ENCODE assay signal across 24 mouse cellular contexts in genomic region chr19:3405531-3406281, GRCm38 (mm10). TPM values are rescaled to one million over a fixed set of nuclear protein-coding genes. Genes with fewer than 3 reads are reported as not detected.
A peak's percentile ranks its signal among the peaks of the same experiment; 100 is the strongest.
DNase-seq lines count a peak whose midpoint lies in the region; ATAC-seq lines count a peak whose summit lies in the region.
"Had no signal": no experiment of that assay in that cellular context is flagged by ENCODE, and none has a peak within 500 bp of the region (broad histone marks: within the 10 kb centered on the region; RNA-seq: fewer than 3 reads in every experiment).

No protein-coding gene starts in this region.

- WGBS in forebrain, embryonic 14.5 days = 63% methylated on average over 1 of the region's 1 CpGs

- DNase-seq in cerebellum, postnatal 10 days = peak; percentile 55 to 64
- no peak for DNase-seq in cerebellum, adult 9-10 months
- DNase-seq in 3134 (ENCODE audit: extremely low read depth, insufficient read length, low spot score) = peak; percentile 38
- peak; percentile 64 for DNase-seq in Muller cell, postnatal 12 days (ENCODE audit: inconsistent ontology term)
- DNase-seq in brain, adult 2 months (ENCODE audit: low read depth, low spot score) = peak; percentile 30
- DNase-seq in thymus, postnatal 14 days = no peak
- DNase-seq in forebrain, embryonic 14.5 days (ENCODE audit: low spot score) = no peak
- DNase-seq: adrenal gland, adult 8-10 months; adrenal gland, postnatal 14 days; adrenal gland, postnatal 36 days; B cell, adult 2 months; cerebellum, adult 11-12 months; cerebellum, adult 2 months; cerebellum, adult 9-11 months; cerebellum, postnatal 36 days; embryo, embryonic 11 days had no signal

- no peaks in the 10 kb centered on the region for H3K9me3 ChIP-seq in forebrain, embryonic 14.5 days (replicated peaks; ENCODE audit: control insufficient read depth, low read length)
- H3K9me3 ChIP-seq: forebrain, embryonic 13.5 days; G1E had no signal

- H3K36me3 ChIP-seq in forebrain, embryonic 14.5 days (ENCODE audit: control insufficient read depth, insufficient read depth, low read length) = no peaks in the 10 kb centered on the region
- H3K36me3 ChIP-seq: embryonic facial prominence, embryonic 10.5 days; embryonic facial prominence, embryonic 12.5 days; G1E had no signal

- no peaks in the 10 kb centered on the region for H3K27me3 ChIP-seq in forebrain, embryonic 14.5 days (replicated peaks; ENCODE audit: control insufficient read depth, insufficient read depth, low read length)
- H3K27me3 ChIP-seq: embryonic facial prominence, embryonic 12.5 days; forebrain, embryonic 13.5 days; Patski had no signal

- no peak overlapping the region for H3K4me2 ChIP-seq in forebrain, embryonic 14.5 days (ENCODE audit: low read length)
- H3K4me2 ChIP-seq: embryonic facial prominence, embryonic 12.5 days; forebrain, embryonic 13.5 days had no signal

- ATAC-seq in forebrain, embryonic 14.5 days = no peak
- ATAC-seq: activated CD4-positive, CD25-positive, alpha-beta regulatory T cell, adult 4 months; CD4-positive, CD25-positive, alpha-beta regulatory T cell, adult 4 months; forebrain, embryonic 13.5 days; forebrain, embryonic 16.5 days; Patski had no signal

- no peak overlapping the region for H3K4me3 ChIP-seq in forebrain, embryonic 14.5 days (ENCODE audit: low read depth, low read length)
- H3K4me3 ChIP-seq: embryonic facial prominence, embryonic 10.5 days; embryonic facial prominence, embryonic 12.5 days; forebrain, embryonic 13.5 days had no signal

- no peak overlapping the region for H3K9ac ChIP-seq in forebrain, embryonic 14.5 days (ENCODE audit: low read length)
- H3K9ac ChIP-seq: embryonic facial prominence, embryonic 12.5 days; forebrain, embryonic 13.5 days had no signal

- H3K27ac ChIP-seq in forebrain, embryonic 14.5 days (ENCODE audit: low read depth, low read length) = no peak overlapping the region
- H3K27ac ChIP-seq: embryonic facial prominence, embryonic 10.5 days; embryonic facial prominence, embryonic 12.5 days; forebrain, embryonic 13.5 days had no signal

- H3K4me1 ChIP-seq in forebrain, embryonic 14.5 days (ENCODE audit: control insufficient read depth, insufficient read depth, low read length) = no peaks in the 10 kb centered on the region
- H3K4me1 ChIP-seq: embryonic facial prominence, embryonic 10.5 days; embryonic facial prominence, embryonic 12.5 days; forebrain, embryonic 13.5 days had no signal

RNA-seq across cellular contexts. Expression of gene Gal, which starts 8.6 kb away (rescaled TPM):
- polyA plus RNA-seq in forebrain, embryonic 14.5 days (2014; fragmentation: Nextera tagmentation; extraction: Ambion mirVana) = 5.6 and 6.6 TPM in 2 replicates
- polyA plus RNA-seq: G1E, Patski had no signal

RNA-seq across cellular contexts. Expression of gene Tesmin, which starts 17.0 kb away (rescaled TPM):
- 0.16 and 0.42 TPM in 2 replicates for polyA plus RNA-seq in forebrain, embryonic 14.5 days (2014; fragmentation: Nextera tagmentation; extraction: Ambion mirVana)
- polyA plus RNA-seq: activated CD4-positive, CD25-positive, alpha-beta regulatory T cell, adult 4 months; CD4-positive, CD25-positive, alpha-beta regulatory T cell, adult 4 months had no signal

Comparison
In these comparisons a context has a peak if more than half of its experiments do, and no peak if none do; other contexts are left out.
1. DNase-seq: peak in cerebellum, postnatal 10 days (2 of 2), 3134 (single experiment), Muller cell, postnatal 12 days (single experiment) and brain, adult 2 months (single experiment); none in cerebellum, adult 9-10 months (single experiment), thymus, postnatal 14 days (single experiment) and forebrain, embryonic 14.5 days (single experiment).